ENCODE assay signal across 9 mouse cellular contexts in genomic region chr4:119947232-119948162, GRCm38 (mm10).
DNase-seq lines count a peak whose midpoint lies in the region; ATAC-seq lines count a peak whose summit lies in the region.
"Had no signal": no experiment of that assay in that cellular context is flagged by ENCODE, and none has a peak within 500 bp of the region (broad histone marks: within the 10 kb centered on the region; RNA-seq: fewer than 3 reads in every experiment).

No protein-coding gene starts in this region.

- no peaks in the 10 kb centered on the region for H3K4me1 ChIP-seq in midbrain, embryonic 11.5 days (ENCODE audit: control insufficient read depth, insufficient read depth, low read length)
- no peaks in the 10 kb centered on the region for H3K4me1 ChIP-seq in midbrain, embryonic 10.5 days
- H3K4me1 ChIP-seq in megakaryocyte, embryonic 14.5 days, result peaks cover 62% of the 10 kb centered on the region

- H3K4me3 ChIP-seq in midbrain, embryonic 11.5 days (ENCODE audit: low read depth, low read length), result no peak overlapping the region
- H3K4me3 ChIP-seq in midbrain, embryonic 10.5 days, result no peak overlapping the region
- H3K4me3 ChIP-seq in megakaryocyte, embryonic 14.5 days (replicated peaks), result peak overlapping the region; percentile 31
- H3K4me3 ChIP-seq: embryonic facial prominence, embryonic 15.5 days had no signal

- no peaks in the 10 kb centered on the region; the same call in 1 of the 2 replicates for H3K9me3 ChIP-seq in midbrain, embryonic 11.5 days (ENCODE audit: control insufficient read depth, low read length)
- H3K9me3 ChIP-seq in midbrain, embryonic 10.5 days (replicated peaks), result no peaks in the 10 kb centered on the region; the same call in 1 of the 2 replicates
- H3K9me3 ChIP-seq in megakaryocyte, embryonic 14.5 days, result peaks cover 39% of the 10 kb centered on the region
- H3K9me3 ChIP-seq: embryonic facial prominence, embryonic 15.5 days had no signal

- no peak overlapping the region for H3K27ac ChIP-seq in midbrain, embryonic 11.5 days (ENCODE audit: low read depth, low read length)
- H3K27ac ChIP-seq in midbrain, embryonic 10.5 days (replicated peaks), result no peak overlapping the region
- H3K27ac ChIP-seq: embryonic facial prominence, embryonic 15.5 days had no signal

- WGBS in midbrain, embryonic 11.5 days, result 81% methylated on average over 12 of the region's 12 CpGs
- 81% methylated on average over 12 of the region's 12 CpGs for WGBS in midbrain, embryonic 10.5 days

- no peaks in the 10 kb centered on the region for H3K27me3 ChIP-seq in midbrain, embryonic 11.5 days (ENCODE audit: control insufficient read depth, insufficient read depth, low read length)
- no peaks in the 10 kb centered on the region for H3K27me3 ChIP-seq in midbrain, embryonic 10.5 days (ENCODE audit: low read depth, poor library complexity, severe bottlenecking)
- peaks cover 72% of the 10 kb centered on the region for H3K27me3 ChIP-seq in megakaryocyte, embryonic 14.5 days (replicated peaks)
- H3K27me3 ChIP-seq: embryonic facial prominence, embryonic 15.5 days had no signal

- no peak overlapping the region for H3K9ac ChIP-seq in midbrain, embryonic 11.5 days (ENCODE audit: low read length)
- H3K9ac ChIP-seq: embryonic facial prominence, embryonic 15.5 days had no signal

- peak; percentile 17 for DNase-seq in embryo, embryonic 11 days
- no peak for DNase-seq in embryo, embryonic 9.5 days (ENCODE audit: extremely low spot score)
- peak; percentile 51 for DNase-seq in midbrain, embryonic 11.5 days (ENCODE audit: low spot score, missing footprints)
- DNase-seq in midbrain, embryonic 10.5 days (ENCODE audit: low spot score), result no peak
- DNase-seq in thymus, postnatal 4 days, result peak; percentile 54
- no peak for DNase-seq in layer of hippocampus, postnatal 10 days (ENCODE audit: low spot score in 2 of 2)
- no peak for DNase-seq in urinary bladder, adult 2 months (ENCODE audit: low spot score)

- H3K36me3 ChIP-seq in midbrain, embryonic 11.5 days (ENCODE audit: control insufficient read depth, insufficient read depth, low read length), result no peaks in the 10 kb centered on the region
- no peaks in the 10 kb centered on the region for H3K36me3 ChIP-seq in midbrain, embryonic 10.5 days
- H3K36me3 ChIP-seq in megakaryocyte, embryonic 14.5 days (replicated peaks; ENCODE audit: low read length), result peaks cover 5% of the 10 kb centered on the region
- H3K36me3 ChIP-seq: embryonic facial prominence, embryonic 15.5 days had no signal

- no peak overlapping the region for H3K4me2 ChIP-seq in midbrain, embryonic 11.5 days
- H3K4me2 ChIP-seq: embryonic facial prominence, embryonic 15.5 days had no signal

- no peak for ATAC-seq in midbrain, embryonic 11.5 days (ENCODE audit: low FRiP score)

Comparison
In these comparisons a context has a peak if more than half of its experiments do, and no peak if none do; other contexts are left out.
1. DNase-seq: peak in embryo, embryonic 11 days (single experiment), midbrain, embryonic 11.5 days (single experiment) and thymus, postnatal 4 days (single experiment); none in embryo, embryonic 9.5 days (single experiment), midbrain, embryonic 10.5 days (single experiment), layer of hippocampus, postnatal 10 days (0 of 2) and urinary bladder, adult 2 months (single experiment).